Mouse (Mus musculus) megakaryocyte-erythroid progenitor cell, adult 5-6 weeks (primary cell): Measurements from ENCODE around the gene Icosl. TPM values are rescaled to one million over a fixed set of nuclear protein-coding genes. Genes with fewer than 3 reads are reported as not detected.
"Not testable (repeated sequence)": the region's sequence is repeated elsewhere in the genome, so short reads cannot be mapped to it uniquely, and the experiment has no call there.

Experiments used
- ATAC-seq: replicated peaks from 2 replicates; pipeline ENCODE4 v1.8.0; 2016; ENCODE audit warnings: mild to moderate bottlenecking, inconsistent platforms; ENCODE audit not compliant: severe bottlenecking, poor library complexity, low FRiP score, low TSS enrichment
- total RNA-seq, 2 experiments: library from RNA; stranded (forward) in 1 of 2; stranded (reverse) in 1 of 2; fragments of 200-1000, 215-1000 nt in 1 of 2; fragments of >200 nt in 1 of 2; fragmentation: Nextera tagmentation in 1 of 2; gene quantifications; 2 replicates each; pipeline ENCODE4 v1.2.3; 2014 to 2017

The Icosl gene
- total RNA-seq, 2 experiments from 2014 or later: 0.37 to 1.4 TPM

- no peak for ATAC-seq
Observed at GRCm38 (mm10) chr10:78068541-78068940, 561 bp upstream of the Icosl start.

DNA sequence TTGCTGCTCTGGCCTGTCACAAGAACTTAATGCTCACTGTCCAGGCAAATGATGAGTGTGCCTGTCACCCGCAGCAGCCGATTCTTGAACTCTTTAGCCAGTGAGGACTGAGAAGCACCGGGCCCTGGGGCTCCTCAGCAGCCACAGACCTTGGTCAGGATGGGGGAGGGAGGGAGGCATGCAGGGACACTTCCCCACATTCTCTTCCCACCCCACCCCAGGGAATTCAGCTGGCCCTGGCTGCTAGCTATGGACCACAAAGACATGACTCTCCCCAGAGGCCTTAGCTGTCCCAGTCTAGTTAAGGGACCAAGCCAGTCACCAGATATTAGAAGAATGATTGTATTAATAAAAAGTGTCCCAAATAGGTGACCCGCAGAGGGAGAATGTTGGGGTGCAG is 5.0 kb downstream of the Icosl start:
- no peak for ATAC-seq

DNA sequence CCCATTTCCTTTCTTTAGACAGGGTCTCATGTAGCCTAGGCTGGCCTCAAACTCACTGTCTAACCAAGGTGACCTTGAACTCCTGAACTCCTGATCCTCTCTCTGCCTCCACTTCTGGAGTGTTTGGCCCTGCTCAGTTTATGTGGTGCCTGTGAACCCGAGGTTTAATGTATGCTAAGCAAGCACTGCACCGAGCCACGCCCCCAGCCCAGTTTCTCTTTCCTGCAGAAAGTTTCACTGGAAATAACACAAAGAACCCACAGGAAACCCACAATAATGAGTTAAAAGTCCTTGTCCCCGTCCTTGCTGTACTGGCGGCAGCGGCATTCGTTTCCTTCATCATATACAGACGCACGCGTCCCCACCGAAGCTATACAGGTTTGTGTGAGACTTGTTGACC is 5.9 kb downstream of the Icosl start:
- no peak for ATAC-seq

DNA sequence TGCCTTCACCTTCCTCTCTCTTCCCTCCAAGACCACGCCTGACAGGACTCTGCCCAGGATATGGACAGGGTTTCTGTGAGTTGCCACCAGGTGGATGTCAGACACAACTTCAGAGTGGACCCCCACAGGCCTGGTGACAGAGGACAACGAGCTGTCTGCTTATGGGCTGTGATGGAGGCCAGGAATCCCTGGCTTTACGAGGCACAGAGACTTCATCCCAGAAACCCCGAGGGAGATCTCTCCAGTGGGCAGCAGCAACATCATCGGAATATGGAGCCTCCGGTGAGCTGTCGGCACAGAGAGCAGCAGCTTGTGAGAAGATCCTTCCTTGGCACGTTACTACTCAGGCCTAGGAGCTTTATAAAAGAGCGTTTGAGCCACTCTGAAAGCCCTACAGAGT is 8.8 kb downstream of the Icosl start:
- no peak for ATAC-seq

DNA sequence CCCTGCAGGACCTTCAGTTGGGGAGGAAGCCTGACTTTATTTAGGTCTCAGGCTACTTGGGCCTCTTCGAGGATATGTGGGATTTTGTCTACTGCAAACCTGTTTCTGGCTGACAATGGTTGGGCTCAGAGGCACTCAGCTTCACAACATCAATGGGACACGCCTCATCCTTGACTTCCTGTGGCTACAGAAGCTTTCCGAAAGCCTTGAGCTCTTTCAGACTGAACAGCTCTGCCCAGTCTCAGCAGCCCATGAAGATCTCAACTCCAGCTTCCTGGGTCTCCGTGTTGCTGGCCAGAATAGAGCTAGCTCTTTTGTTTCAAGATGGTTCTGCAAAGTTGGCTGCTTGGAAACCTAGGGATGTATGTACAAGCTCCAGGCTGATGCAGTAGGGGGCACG is 9.2 kb downstream of the Icosl start:
- no peak for ATAC-seq

DNA sequence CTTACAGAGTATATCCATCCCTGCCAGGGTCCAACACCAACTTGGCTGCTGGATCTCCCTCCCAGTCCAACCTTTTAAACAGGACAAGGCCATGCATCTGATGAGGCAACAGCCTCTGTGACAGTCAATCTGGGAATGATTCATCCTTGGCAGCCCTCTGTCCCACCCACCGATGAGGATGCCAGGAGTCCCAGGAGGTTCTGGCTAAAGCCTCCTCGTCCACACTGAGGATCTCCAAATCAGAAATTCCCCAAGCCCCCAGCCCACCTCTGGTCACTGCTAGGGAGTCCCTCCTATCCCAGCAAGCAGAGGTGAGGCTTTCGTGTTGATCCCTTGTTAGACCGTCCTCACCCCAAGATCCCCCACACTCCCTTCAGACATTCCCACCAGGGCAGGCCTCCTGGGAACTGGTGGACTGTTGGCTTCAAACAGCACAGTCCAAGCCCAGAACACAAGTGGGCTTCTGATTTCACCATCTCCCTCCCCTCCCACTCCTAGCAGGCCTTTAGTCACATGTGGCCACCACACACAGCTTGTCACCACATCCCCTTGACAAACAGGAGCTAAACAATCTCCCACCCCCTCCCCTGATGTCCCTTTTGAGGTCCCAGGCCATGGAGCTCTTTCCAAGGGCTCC is 11.0 kb downstream of the Icosl start:
- ATAC-seq: no peak

GRCm38 (mm10) chr10:78084073-78084472 is 15.0 kb downstream of the Icosl start:
- no peak for ATAC-seq

GRCm38 (mm10) chr10:78085711-78086110 is 16.6 kb downstream of the Icosl start:
- no peak for ATAC-seq

GRCm38 (mm10) chr10:78086444-78087061 is 17.5 kb downstream of the Icosl start:
- no peak for ATAC-seq

GRCm38 (mm10) chr10:78087101-78087511 is 18.0 kb downstream of the Icosl start:
- ATAC-seq: no peak

GRCm38 (mm10) chr10:78090246-78090645 is 21.1 kb downstream of the Icosl start:
- peak; percentile 80 for ATAC-seq

DNA sequence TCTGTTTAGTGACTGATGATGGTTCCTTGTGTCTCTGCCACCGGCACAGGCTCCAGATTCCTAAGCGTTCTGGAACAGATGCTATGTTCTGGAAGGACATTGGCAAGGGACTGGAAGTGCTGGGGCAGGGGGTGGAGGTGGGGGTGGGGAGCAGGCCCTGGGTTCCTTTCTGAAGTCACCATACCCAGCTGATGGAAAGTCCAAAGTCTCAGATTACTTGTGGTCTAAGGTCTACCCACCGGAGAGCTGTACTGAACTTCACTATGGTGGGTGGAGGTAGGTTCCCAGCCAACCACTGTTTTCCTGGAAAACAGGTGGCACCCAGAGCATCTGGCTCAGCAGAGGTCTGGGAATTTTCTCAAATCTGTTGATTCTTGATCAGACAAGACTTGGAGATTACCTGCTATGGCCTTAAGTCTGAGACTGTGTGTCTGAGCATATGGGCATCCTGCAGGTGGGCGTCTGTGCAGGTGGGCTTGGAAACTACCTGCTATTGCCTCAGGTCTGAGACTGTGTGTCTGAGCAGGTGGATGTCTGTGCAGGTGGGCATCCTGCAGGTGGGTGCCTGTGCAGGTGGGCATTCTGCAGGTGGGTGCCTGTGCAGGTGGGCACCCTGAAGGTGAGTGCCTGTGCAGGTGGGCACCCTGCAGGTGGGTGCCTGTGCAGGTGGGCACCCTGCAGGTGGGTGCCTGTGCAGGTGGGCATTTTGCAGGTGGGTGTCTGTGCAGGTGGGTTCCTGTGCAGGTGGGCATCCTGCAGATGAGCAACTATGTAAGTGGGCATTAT is 21.8 kb downstream of the Icosl start:
- no peak for ATAC-seq

DNA sequence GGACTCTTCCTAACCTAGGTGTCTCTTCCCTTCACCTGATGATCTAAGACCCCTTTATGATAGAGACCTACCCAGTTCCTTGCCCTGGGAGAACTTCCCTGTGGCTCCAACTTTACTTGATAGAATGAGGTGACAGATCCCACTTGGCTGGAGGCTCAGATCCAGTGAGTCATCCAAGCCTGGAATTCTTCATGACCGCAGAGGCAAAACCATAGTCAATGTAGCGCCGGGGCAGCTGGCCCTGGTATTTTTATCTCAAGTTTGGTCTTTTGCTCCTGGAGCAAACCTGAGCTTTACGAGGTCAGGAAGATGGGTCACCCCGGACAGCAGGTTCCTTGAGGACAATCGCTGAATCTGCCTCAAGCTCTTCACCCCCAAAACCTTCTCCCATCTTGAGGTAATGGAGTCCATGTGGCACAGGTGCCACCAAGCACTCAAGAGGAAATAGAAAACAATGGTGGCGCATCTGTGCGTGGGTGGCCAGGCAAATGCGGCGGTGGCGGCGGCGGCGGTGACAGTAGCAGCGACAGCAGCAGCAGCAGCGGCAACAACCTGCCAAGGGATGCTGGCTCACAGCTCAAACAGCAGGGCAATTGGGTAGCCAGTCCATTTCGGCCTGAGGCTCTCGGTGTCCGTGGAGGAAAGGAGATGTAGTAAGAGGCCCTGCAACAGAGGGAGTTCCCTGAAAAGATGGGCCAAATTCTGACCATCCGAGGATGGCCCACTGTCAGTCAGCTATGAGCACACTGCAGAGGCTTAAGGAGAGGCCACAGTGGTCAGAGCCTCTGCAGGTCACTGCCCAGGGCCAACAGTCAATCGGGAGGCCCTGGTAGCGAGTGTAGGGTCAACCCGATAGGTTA is 23.0 kb downstream of the Icosl start:
- ATAC-seq: no peak

GRCm38 (mm10) chr10:78092725-78093029 is 23.6 kb downstream of the Icosl start:
- no peak for ATAC-seq

DNA sequence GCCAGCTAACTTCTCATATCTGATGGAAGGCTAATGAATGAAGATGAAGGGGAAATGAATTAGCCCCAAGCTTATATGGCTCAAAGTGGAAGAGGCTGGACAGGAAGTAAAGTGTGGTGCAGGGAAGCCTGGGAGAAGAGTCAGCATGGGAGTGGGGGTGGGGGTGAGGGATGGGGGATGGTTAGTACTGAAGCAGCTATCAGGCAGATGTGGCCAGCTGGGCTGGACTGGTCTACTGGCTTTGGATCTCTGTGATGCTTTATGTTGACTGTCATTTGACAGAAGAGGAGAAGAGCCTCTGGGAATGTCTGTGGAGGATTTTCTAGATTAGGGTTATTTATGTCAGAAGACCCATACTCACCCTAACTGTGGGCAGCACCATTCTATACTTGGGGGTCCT is 26.1 kb downstream of the Icosl start:
- ATAC-seq: no peak

DNA sequence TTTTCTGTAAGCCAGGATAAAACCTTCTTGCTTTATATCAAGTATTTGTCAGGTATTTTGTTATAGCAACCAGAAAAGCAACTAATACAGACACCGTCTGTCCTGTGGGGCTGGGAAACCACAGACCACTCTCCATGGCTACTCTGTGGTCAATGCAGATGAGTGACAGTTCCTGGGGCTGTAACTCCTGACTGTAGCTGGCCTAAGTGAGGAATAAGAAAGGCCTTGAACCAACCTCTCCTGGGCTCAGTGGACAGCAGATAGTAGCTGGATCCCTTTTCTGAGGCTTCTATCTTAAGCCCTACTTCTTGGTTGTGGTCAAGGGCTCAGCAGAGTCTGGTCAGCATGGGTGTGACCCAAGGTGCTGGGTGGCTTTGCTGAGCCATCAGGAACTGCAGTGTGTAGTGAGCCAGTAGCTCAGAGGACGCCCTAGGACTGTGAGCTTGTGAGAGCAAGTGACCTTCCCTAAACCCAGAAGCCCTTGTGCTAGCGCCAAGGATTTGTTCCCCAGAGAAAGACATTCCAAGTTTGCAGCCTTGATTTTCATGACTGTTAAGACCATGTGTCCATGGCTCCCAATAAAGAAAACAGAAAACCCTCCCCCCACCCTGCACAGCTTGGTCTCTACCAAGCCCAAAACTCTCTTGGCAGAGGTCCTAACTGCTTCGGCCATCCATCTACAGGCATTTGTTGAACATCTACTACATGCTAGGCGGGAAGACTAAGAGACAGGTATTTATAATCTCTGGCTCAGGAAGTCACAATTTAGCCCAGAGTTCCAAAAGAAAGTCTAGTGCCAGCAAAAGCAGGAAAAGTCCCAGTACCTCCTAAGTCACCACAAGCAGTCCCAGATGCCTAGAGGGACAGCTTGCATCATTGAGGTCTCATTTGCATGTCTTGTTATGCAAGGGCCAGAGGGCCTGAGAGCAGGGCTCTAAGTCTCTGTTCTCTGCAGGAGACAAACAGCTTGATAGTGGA is 27.1 kb downstream of the Icosl start:
- no peak for ATAC-seq

DNA sequence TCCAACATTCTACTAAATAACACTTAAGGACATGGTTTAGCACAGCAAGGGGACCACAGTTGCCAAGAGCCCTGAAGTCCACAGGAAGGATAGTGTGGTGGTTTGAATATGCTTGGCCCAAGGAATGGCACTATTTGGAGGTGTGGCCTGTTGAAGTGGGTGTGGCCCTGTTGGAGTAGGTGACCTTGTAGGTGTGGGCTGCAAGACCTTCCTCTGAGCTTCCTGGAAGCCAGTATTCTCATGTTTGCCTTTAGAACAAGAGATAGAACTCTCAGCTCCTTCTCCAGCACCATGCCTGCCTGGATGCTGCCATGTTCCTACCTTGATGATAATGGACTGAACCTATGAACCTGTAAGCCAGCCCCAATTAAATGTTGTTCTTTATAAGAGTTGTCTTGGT is 30.8 kb downstream of the Icosl start:
- not testable (repeated sequence) for ATAC-seq

GRCm38 (mm10) chr10:78100989-78101780 is 32.1 kb downstream of the Icosl start:
- ATAC-seq: no peak
